Mouse (Mus musculus) thymus, adult 2 months (tissue): ENCODE data around the gene Rhod.

Source experiments
- CTCF ChIP-seq: fragments of 200-500 bp; IDR thresholded peaks from 2 replicates; pipeline ENCODE4 v1.5.1; 2012; ENCODE audit warnings: mild to moderate bottlenecking, control low read depth, low read length, moderate library complexity, borderline replicate concordance; ENCODE audit not compliant: control insufficient read depth, poor library complexity, insufficient read depth; ENCODE audit errors: extremely low read depth
- POLR2A ChIP-seq: fragments of 200-500 bp; IDR thresholded peaks from 2 replicates; pipeline ENCODE4 v1.6.1; 2012; ENCODE audit warnings: mild to moderate bottlenecking, low read length, control low read depth, moderate library complexity; ENCODE audit not compliant: control insufficient read depth, poor library complexity, insufficient read depth; ENCODE audit errors: extremely low read depth

DNA sequence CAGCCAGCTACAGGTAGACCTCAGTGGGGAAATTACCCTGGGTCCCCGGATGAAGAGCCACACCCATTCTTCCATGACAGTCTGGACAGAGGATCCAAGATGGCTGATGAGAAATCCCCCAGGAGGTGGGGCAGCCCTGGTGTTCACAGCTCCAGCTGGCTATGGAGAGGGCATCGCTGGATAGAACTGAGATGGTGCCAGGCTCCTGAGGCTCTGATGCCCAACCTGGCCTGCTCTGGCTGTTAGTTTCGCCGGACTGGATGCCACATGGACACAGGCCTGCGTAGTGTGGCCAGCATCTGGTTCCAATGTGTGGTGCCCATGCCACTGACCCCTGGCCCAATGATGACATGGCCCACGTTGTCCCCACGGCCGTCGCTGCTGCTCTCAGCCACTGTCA is 8.2 kb upstream of the Rhod start:
- TF ChIP-seq CTCF, result no peak
- TF ChIP-seq POLR2A, result no peak
